Mouse (Mus musculus): ENCODE results near the gene Fam213b. TPM values are rescaled to one million over a fixed set of nuclear protein-coding genes. Genes with fewer than 3 reads are reported as not detected.

Fam213b gene
- 4.0 and 5.8 TPM in 2 replicates for polyA plus RNA-seq (2012; rRNA removed)
- 9.3 and 9.8 TPM in 2 replicates for polyA plus RNA-seq (2014; fragmentation: Nextera tagmentation; extraction: Ambion mirVana)

DNA sequence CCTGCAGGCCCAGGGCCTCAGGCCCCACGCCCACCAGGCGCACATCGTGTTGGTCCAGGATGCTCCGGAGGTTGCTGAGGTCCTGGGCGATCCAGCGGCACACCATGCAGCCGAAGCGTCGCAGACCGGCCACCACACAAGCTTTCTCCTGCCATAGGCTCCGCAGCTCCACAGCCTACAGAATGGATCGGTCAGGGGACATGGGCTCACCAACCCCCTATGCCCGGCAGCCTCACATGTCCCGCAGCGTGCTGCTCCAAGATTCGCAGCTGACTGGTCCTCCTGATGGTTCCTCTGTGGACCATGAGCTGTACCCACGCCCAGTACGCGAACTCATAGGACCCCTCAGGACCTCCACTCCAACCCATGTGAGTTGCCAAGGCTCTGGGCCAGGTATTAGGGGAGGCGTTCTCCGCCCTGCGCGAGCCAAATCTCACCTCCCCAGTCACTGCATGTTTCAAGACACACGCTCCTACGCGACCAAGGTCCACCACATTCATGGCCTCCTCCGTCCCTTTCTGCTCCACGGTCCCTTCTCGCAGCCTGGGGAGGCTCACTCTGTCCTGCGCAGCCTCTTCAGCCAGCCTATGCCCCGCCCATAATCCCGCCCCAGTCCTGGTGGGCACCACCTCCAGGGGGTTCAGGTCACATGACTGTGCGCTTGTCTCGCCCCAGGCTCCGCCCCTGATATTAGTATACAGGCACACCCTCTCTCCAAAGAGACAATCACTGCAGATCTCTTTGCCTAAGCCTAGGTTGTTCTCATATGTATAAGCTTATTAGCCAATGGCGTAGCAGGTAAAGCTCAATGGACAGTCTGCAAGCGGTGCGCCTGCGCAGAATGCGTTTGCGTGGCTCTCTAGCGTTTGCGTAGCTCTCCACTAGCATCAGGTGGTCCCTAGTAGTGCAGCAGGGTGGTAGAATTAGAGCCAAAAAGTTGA, at the start of gene Fam213b:
Gene Fam213b (minus strand): TSS at position 630 of the 941 bp plus-strand sequence.
- WGBS (ENCODE audit: insufficient replicate concordance): 8% methylated on average over 43 of the region's 43 CpGs
- DNase-seq (ENCODE audit: low read depth in 3 of 3, low spot score in 3 of 3): peak; percentile 69 to 83 (median 73)
- Histone ChIP-seq H3K9me3 (ENCODE audit: control insufficient read depth, low read length) (no peaks in the 10 kb centered on the region), H3K9ac (replicated peaks) (peak within 1 kb of the TSS; percentile 38), H3K4me2 (ENCODE audit: low read depth) (peak within 1 kb of the TSS; percentile 71), H3K4me3 (ENCODE audit: insufficient read depth in 1 of 2, low read depth in 2 of 2, low read length in 2 of 2) (peak within 1 kb of the TSS; percentile 44 to 45), H3K27ac (no peak within 1 kb of the TSS), H3K27me3 (ENCODE audit: control insufficient read depth, insufficient read depth, low read length) (no peaks in the 10 kb centered on the region; the same call in 1 of the 2 replicates), H3K36me3 (replicated peaks; ENCODE audit: control insufficient read depth, insufficient read depth, low read depth) (no peaks in the 10 kb centered on the region), H3K4me1 (replicated peaks; ENCODE audit: control insufficient read depth in 2 of 2, insufficient read depth in 2 of 2, low read length in 1 of 2) (peaks cover 5 to 9% of the 10 kb centered on the region in 2 experiments; a peak in 3 of 4 replicates)
- ATAC-seq (ENCODE audit: insufficient read depth): peak; percentile 92
- TF ChIP-seq EP300 (IDR thresholded peaks at IDR 0.05; ENCODE audit: low read depth) (no peak), CTCF (IDR thresholded peaks at IDR 0.05; ENCODE audit: low read depth) (no peak)

DNA sequence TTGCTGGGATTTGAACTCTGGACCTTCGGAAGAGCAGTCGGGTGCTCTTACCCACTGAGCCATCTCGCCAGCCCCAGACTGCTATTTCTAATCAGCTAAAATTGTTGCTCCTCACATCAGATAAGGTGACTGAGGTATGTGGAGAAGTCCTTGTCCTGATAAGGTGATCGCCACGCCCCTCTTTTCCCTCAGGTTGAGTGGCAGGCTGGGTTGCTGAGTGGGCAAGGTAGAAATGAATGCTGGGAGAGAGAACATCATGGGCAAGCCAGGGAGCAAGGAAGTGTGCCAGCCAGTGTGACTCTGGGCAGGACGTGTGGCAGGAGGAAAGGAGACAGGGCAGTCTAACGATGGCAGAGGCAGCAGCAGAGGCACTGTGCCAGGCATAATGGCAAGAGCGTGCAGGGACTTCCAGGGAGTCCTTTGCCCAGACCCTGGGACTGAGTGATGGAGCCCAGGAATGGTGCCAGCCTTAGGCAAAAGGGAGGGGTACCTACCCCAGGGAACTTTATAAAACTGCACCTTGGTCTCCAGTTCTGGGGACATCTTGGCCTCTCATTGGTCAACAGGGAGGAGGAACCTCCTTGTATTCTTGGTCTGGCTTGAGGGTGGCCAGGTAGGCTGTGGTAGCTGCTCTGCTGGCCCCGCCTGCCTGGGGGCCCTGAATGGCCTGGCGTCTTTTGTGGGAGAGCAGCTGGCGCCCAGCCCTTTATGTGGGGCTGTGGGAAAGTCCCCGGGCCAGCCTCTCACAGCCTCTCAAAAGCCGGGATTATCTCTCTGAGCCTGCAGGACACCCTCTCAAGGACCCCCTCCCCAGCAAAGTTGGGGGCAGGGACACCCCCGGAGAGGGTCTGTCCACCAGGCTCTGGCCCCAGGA, 49.4 kb upstream of the Fam213b start:
- Histone ChIP-seq H3K27me3 (ENCODE audit: control insufficient read depth, insufficient read depth, low read length) (peaks cover 50% of the 10 kb centered on the region), H3K9ac (replicated peaks) (no peak overlapping the region), H3K36me3 (replicated peaks; ENCODE audit: control insufficient read depth, insufficient read depth, low read depth) (no peaks in the 10 kb centered on the region), H3K4me3 (ENCODE audit: insufficient read depth in 1 of 2, low read depth in 2 of 2, low read length in 2 of 2) (no peak overlapping the region), H3K4me1 (replicated peaks; ENCODE audit: control insufficient read depth in 2 of 2, insufficient read depth in 2 of 2, low read length in 1 of 2) (peaks cover 5 to 7% of the 10 kb centered on the region in 2 experiments), H3K27ac (no peak overlapping the region), H3K9me3 (ENCODE audit: control insufficient read depth, low read length) (no peaks in the 10 kb centered on the region), H3K4me2 (ENCODE audit: low read depth) (no peak overlapping the region)
- no peak for TF ChIP-seq EP300 (IDR thresholded peaks at IDR 0.05; ENCODE audit: low read depth)
- TF ChIP-seq CTCF (IDR thresholded peaks at IDR 0.05; ENCODE audit: low read depth): no peak
- no peak for ATAC-seq (ENCODE audit: insufficient read depth)
- 41% methylated on average over 14 of the region's 14 CpGs for WGBS (ENCODE audit: insufficient replicate concordance)
- DNase-seq (ENCODE audit: low read depth in 3 of 3, low spot score in 3 of 3): no peak

DNA sequence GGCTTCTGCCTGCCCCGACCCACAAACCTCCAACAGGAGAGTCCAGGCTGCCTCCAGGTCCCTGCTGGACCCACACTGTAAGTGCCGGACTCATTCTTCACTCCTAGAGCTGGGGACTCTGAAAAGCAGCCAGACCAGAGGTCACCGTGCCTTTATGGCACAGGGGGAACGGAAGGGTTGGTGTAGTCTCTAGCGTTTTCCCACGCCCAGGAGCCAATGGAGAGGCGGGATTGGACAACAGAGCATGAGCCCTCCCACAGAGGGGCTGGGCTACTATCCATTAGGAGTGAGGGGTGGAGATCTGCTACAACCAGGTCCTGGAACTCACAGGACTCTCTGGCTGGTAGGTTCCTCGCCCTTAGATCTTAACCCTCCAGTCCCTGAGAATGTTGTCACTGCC, 47.4 kb upstream of the Fam213b start:
- ATAC-seq (ENCODE audit: insufficient read depth): peak; percentile 21; the same call in 1 of the 2 replicates
- Histone ChIP-seq H3K36me3 (replicated peaks; ENCODE audit: control insufficient read depth, insufficient read depth, low read depth) (no peaks in the 10 kb centered on the region), H3K9me3 (ENCODE audit: control insufficient read depth, low read length) (no peaks in the 10 kb centered on the region), H3K4me3 (ENCODE audit: insufficient read depth in 1 of 2, low read depth in 2 of 2, low read length in 2 of 2) (no peak overlapping the region), H3K27ac (no peak overlapping the region), H3K9ac (replicated peaks) (no peak overlapping the region), H3K4me2 (ENCODE audit: low read depth) (peak overlapping the region; percentile 32; the same call in 1 of the 2 replicates), H3K4me1 (replicated peaks; ENCODE audit: control insufficient read depth in 2 of 2, insufficient read depth in 2 of 2, low read length in 1 of 2) (peaks cover 5 to 7% of the 10 kb centered on the region in 2 experiments), H3K27me3 (ENCODE audit: control insufficient read depth, insufficient read depth, low read length) (peaks cover 30% of the 10 kb centered on the region)
- DNase-seq (ENCODE audit: low read depth in 3 of 3, low spot score in 3 of 3): no peak
- WGBS (ENCODE audit: insufficient replicate concordance): 6% methylated on average over 8 of the region's 8 CpGs
- TF ChIP-seq EP300 (IDR thresholded peaks at IDR 0.05; ENCODE audit: low read depth): no peak

DNA sequence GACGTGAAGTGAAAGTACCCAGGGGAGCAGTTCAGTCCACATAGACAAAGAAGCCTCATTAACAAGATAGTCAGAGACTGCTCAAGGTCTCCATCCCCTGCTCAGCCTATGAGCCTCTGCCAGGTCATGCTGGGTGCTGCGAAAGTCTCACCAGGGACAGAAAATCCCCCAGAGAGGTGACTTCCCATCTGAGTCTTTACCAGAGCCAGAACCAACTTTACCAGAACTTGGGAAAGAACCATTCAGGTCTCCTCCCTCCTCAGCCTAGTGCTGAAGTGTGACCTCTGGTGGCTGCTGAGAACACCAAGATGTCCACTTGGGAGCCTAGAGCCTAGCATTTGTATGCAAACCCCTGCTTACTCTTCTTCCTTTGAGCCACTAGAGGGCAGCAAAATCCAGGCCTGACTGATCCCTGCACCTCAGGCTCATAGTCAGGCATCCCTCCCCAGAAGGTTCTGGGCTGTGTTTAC, 45.2 kb upstream of the Fam213b start:
- DNase-seq (ENCODE audit: low read depth in 3 of 3, low spot score in 3 of 3) (peak; percentile 87 to 88 (median 88)), ATAC-seq (ENCODE audit: insufficient read depth) (peak; percentile 84)
- WGBS (ENCODE audit: insufficient replicate concordance): 17% methylated on average over 2 of the region's 2 CpGs
- no peaks in the 10 kb centered on the region for H3K36me3 ChIP-seq (replicated peaks; ENCODE audit: control insufficient read depth, insufficient read depth, low read depth)
- H3K4me2 ChIP-seq (ENCODE audit: low read depth): no peak overlapping the region
- H3K27me3 ChIP-seq (ENCODE audit: control insufficient read depth, insufficient read depth, low read length): peaks cover 15% of the 10 kb centered on the region
- H3K27ac ChIP-seq: peak overlapping the region; percentile 44
- no peaks in the 10 kb centered on the region for H3K9me3 ChIP-seq (ENCODE audit: control insufficient read depth, low read length)
- no peak overlapping the region for H3K4me3 ChIP-seq (ENCODE audit: insufficient read depth in 1 of 2, low read depth in 2 of 2, low read length in 2 of 2)
- peak overlapping the region; percentile 34 for H3K9ac ChIP-seq (replicated peaks)
- peaks cover 5 to 7% of the 10 kb centered on the region in 2 experiments for H3K4me1 ChIP-seq (replicated peaks; ENCODE audit: control insufficient read depth in 2 of 2, insufficient read depth in 2 of 2, low read length in 1 of 2)
- TF ChIP-seq CTCF (IDR thresholded peaks at IDR 0.05; ENCODE audit: low read depth) (peak; percentile 99), EP300 (IDR thresholded peaks at IDR 0.05; ENCODE audit: low read depth) (peak; percentile 45)

All from liver, embryonic 14.5 days (tissue).